Mouse (Mus musculus) midbrain, embryonic 13.5 days (tissue): Measurements from ENCODE around the gene Paics. TPM values are rescaled to one million over a fixed set of nuclear protein-coding genes. Genes with fewer than 3 reads are reported as not detected.
"Not testable (repeated sequence)": the region's sequence is repeated elsewhere in the genome, so short reads cannot be mapped to it uniquely, and the experiment has no call there.

Source experiments
- ATAC-seq: fragments of 200-750 bp; cut with Nextera tagmentation; 2 replicates; pipeline ENCODE4 v1.8.0; 2017; ENCODE audit warnings: mild to moderate bottlenecking, moderate TSS enrichment, moderate library complexity
- H3K27ac ChIP-seq: fragments of 300-500 bp; sonication (generic); 2 replicates; pipeline ENCODE4 v1.5.1; 2015; ENCODE audit warnings: inconsistent platforms, mild to moderate bottlenecking, moderate library complexity
- H3K27me3 ChIP-seq: fragments of 300-500 bp; sonication (generic); 2 replicates; pipeline ENCODE4 v1.6.1; 2015; ENCODE audit warnings: mild to moderate bottlenecking, inconsistent platforms
- H3K36me3 ChIP-seq: fragments of 300-500 bp; sonication (generic); 2 replicates; pipeline ENCODE4 v1.6.1; 2015; ENCODE audit warnings: mild to moderate bottlenecking, inconsistent platforms
- H3K4me1 ChIP-seq: fragments of 300-500 bp; sonication (generic); replicated peaks from 2 replicates; pipeline ENCODE4 v1.6.1; 2015; ENCODE audit warnings: inconsistent platforms
- H3K4me2 ChIP-seq: fragments of 300-500 bp; sonication (generic); replicated peaks from 2 replicates; pipeline ENCODE4 v1.6.1; 2015; ENCODE audit warnings: moderate library complexity, mild to moderate bottlenecking, inconsistent platforms
- H3K4me3 ChIP-seq: fragments of 300-500 bp; sonication (generic); replicated peaks from 2 replicates; pipeline ENCODE4 v1.5.1; 2015; ENCODE audit warnings: mild to moderate bottlenecking, inconsistent platforms
- H3K9ac ChIP-seq: fragments of 300-500 bp; sonication (generic); replicated peaks from 2 replicates; pipeline ENCODE4 v1.6.1; 2015; ENCODE audit warnings: mild to moderate bottlenecking, inconsistent platforms
- H3K9me3 ChIP-seq: fragments of 300-500 bp; sonication (generic); 2 replicates; pipeline ENCODE4 v1.6.1; 2016; ENCODE audit warnings: mild to moderate bottlenecking, inconsistent platforms
- whole genome bisulfite sequencing: fragments of 180-500 bp; shearing (Covaris S2); methylation state at CpG from one replicate; pipeline ENCODE4 v1.1.7; 2015; 5-methylcytosine and 5-hydroxymethylcytosine counted together
- polyA plus RNA-seq: library from polyadenylated mRNA; unstranded; fragments of >200 nt; fragmentation: Nextera tagmentation; extraction: Ambion mirVana; gene quantifications from 2 replicates; pipeline ENCODE4 v1.2.1, GENCODE M21; 2015

The Paics gene
- polyA plus RNA-seq, 1 experiment from 2014 or later: 204 TPM

GRCm38 (mm10) chr5:76954271-76954900 lies 3.3 kb downstream of the Paics start:
- no peak overlapping the region for H3K27ac ChIP-seq
- no peaks in the 10 kb centered on the region for H3K27me3 ChIP-seq
- H3K9ac ChIP-seq: no peak overlapping the region
- peaks cover 32% of the 10 kb centered on the region for H3K36me3 ChIP-seq
- peaks cover 32% of the 10 kb centered on the region for H3K4me1 ChIP-seq
- 0 out of 2 replicates have a peak overlapping the region, but pooled peaks have one; percentile 3 for H3K4me2 ChIP-seq
- no peak for ATAC-seq
- H3K9me3 ChIP-seq: no peaks in the 10 kb centered on the region
- WGBS: 89% methylated on average over 6 of the region's 6 CpGs
- no peak overlapping the region for H3K4me3 ChIP-seq

GRCm38 (mm10) chr5:76955474-76955873 lies 4.4 kb downstream of the Paics start:
- no peak overlapping the region for H3K4me3 ChIP-seq

GRCm38 (mm10) chr5:76957954-76958353 lies 6.8 kb downstream of the Paics start:
- 91% methylated on average over 1 of the region's 1 CpGs for WGBS
- ATAC-seq: no peak
- Histone ChIP-seq H3K4me3 (no peak overlapping the region), H3K9me3 (no peaks in the 10 kb centered on the region), H3K9ac (no peak overlapping the region), H3K4me1 (peaks cover 8% of the 10 kb centered on the region; the same call in 1 of the 2 replicates), H3K36me3 (peaks cover 62% of the 10 kb centered on the region), H3K27me3 (no peaks in the 10 kb centered on the region), H3K27ac (no peak overlapping the region; the same call in 1 of the 2 replicates), H3K4me2 (no peak overlapping the region)

More at GRCm38 (mm10) chr5:76955474-76955873, 4.4 kb downstream of the Paics start:
- no peak for ATAC-seq
- Histone ChIP-seq H3K27me3 (no peaks in the 10 kb centered on the region), H3K27ac (no peak overlapping the region), H3K9me3 (no peaks in the 10 kb centered on the region), H3K36me3 (peaks cover 40% of the 10 kb centered on the region), H3K9ac (no peak overlapping the region), H3K4me1 (peaks cover 21% of the 10 kb centered on the region), H3K4me2 (no peak overlapping the region)
- WGBS: 91% methylated on average over 4 of the region's 4 CpGs

DNA sequence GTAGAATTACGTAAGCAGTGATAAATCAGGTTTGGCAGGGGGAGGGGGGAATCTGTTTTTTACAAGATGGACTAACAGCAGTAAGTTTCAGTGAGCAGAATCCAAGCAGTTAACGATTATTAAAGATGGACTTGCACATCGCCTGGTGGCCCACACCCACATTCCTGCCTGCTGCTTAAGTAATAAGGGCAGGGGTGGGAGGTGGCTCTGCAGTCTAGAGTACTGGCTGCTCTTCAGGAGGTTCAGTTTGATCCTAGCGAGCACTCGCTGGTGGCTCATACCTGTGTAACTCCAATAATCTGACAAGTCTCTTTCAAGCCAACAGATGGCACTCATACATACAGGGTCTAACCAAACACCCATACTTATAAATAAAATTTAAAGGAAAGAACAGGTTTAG lies 8.5 kb downstream of the Paics start:
- Histone ChIP-seq H3K4me1 (0 out of 2 replicates have a peak, but pooled peaks cover 2% of the 10 kb centered on the region), H3K9ac (no peak overlapping the region), H3K4me2 (no peak overlapping the region), H3K4me3 (no peak overlapping the region), H3K27me3 (no peaks in the 10 kb centered on the region), H3K9me3 (no peaks in the 10 kb centered on the region), H3K36me3 (peaks cover 73% of the 10 kb centered on the region), H3K27ac (no peak overlapping the region)
- no peak for ATAC-seq
- 91% methylated on average over 5 of the region's 5 CpGs for WGBS

DNA sequence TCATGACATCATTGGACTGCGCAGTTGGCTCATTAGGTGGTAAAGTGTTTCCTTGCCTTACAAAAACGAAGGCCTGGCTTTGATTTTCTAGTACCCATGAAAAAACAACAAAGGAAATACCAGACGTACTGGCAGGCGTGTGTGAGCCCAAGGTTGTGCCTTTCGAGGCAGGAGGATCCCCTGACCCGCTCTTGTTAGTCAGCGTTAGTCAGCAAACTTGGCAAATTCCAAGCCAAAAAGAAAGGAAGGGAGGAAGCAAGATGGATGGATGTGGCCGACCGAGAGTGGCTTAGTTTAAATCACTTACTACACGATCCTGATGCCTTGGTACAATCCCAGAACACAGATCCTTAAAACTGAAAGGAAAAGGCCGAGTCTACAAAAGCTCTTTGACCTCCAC lies 11.4 kb downstream of the Paics start:
- H3K9ac ChIP-seq: no peak overlapping the region
- peaks cover 79% of the 10 kb centered on the region for H3K36me3 ChIP-seq
- H3K4me2 ChIP-seq: no peak overlapping the region

GRCm38 (mm10) chr5:76964651-76965050 lies 13.5 kb downstream of the Paics start:
- WGBS: 90% methylated on average over 3 of the region's 3 CpGs
- H3K9me3 ChIP-seq: no peaks in the 10 kb centered on the region
- H3K9ac ChIP-seq: no peak overlapping the region
- peaks cover 79% of the 10 kb centered on the region for H3K36me3 ChIP-seq
- H3K27me3 ChIP-seq: no peaks in the 10 kb centered on the region
- ATAC-seq: no peak
- no peak overlapping the region for H3K4me2 ChIP-seq
- no peak overlapping the region for H3K4me3 ChIP-seq
- no peaks in the 10 kb centered on the region for H3K4me1 ChIP-seq
- no peak overlapping the region for H3K27ac ChIP-seq

More for the DNA sequence above, 11.4 kb downstream of the Paics start:
- H3K4me3 ChIP-seq: no peak overlapping the region
- no peaks in the 10 kb centered on the region for H3K9me3 ChIP-seq
- H3K27me3 ChIP-seq: no peaks in the 10 kb centered on the region
- WGBS: 87% methylated on average over 11 of the region's 11 CpGs
- H3K4me1 ChIP-seq: no peaks in the 10 kb centered on the region
- no peak for ATAC-seq
- H3K27ac ChIP-seq: no peak overlapping the region

- H3K4me1 ChIP-seq: peaks cover 10% of the 10 kb centered on the region
- H3K9ac ChIP-seq: no peak overlapping the region
- 82% methylated on average over 5 of the region's 5 CpGs for WGBS
- H3K4me2 ChIP-seq: no peak overlapping the region
- no peak for ATAC-seq
- H3K27me3 ChIP-seq: no peaks in the 10 kb centered on the region
- H3K4me3 ChIP-seq: no peak overlapping the region
- H3K36me3 ChIP-seq: peaks cover 48% of the 10 kb centered on the region
- no peak overlapping the region for H3K27ac ChIP-seq
- H3K9me3 ChIP-seq: no peaks in the 10 kb centered on the region
Observed at GRCm38 (mm10) chr5:76969250-76969649, 18.1 kb downstream of the Paics start.

- peaks cover 36% of the 10 kb centered on the region for H3K36me3 ChIP-seq
- ATAC-seq, H3K4me2 ChIP-seq, H3K9ac ChIP-seq, H3K4me3 ChIP-seq, H3K9me3 ChIP-seq, H3K27me3 ChIP-seq, H3K27ac ChIP-seq: not testable (repeated sequence)
- WGBS: 91% methylated on average over 1 of the region's 1 CpGs
- peaks cover 19% of the 10 kb centered on the region for H3K4me1 ChIP-seq
Observed at GRCm38 (mm10) chr5:76971115-76971514, 20.0 kb downstream of the Paics start.

- H3K27me3 ChIP-seq: no peaks in the 10 kb centered on the region
- H3K36me3 ChIP-seq: peaks cover 26% of the 10 kb centered on the region
- peak overlapping the region; percentile 77 for H3K4me3 ChIP-seq
- peaks cover 23% of the 10 kb centered on the region for H3K4me1 ChIP-seq
- H3K4me2 ChIP-seq: peak overlapping the region; percentile 93
- ATAC-seq: no peak
- H3K27ac ChIP-seq: no peak overlapping the region
- WGBS: 72% methylated on average over 3 of the region's 3 CpGs
- no peaks in the 10 kb centered on the region for H3K9me3 ChIP-seq
- peak overlapping the region; percentile 76 for H3K9ac ChIP-seq
Observed at GRCm38 (mm10) chr5:76973488-76973887, 22.4 kb downstream of the Paics start.

DNA sequence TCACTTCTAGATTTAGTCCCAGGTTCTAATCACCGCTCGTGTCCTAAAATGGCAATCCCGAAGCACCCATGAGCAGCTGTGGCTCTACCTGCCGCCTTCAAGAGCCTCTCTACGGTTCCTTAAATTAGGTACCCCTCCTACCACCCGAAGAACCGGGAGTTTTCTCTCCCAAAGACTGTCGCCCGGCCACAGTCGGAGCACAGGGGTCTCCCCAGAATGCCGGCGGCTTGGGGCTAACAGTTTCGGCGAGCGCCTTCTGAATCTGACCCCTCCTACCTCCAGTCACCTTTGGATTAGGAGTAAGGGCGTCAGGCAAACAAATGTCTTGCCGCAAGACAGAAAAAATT lies 23.1 kb downstream of the Paics start:
- peak overlapping the region; percentile 77 for H3K4me3 ChIP-seq
- peak overlapping the region; percentile 93 for H3K4me2 ChIP-seq
- ATAC-seq: peak; percentile 65; the same call in 1 of the 2 replicates
- 4% methylated on average over 17 of the region's 17 CpGs for WGBS
- peaks cover 23% of the 10 kb centered on the region for H3K4me1 ChIP-seq
- H3K27me3 ChIP-seq: no peaks in the 10 kb centered on the region
- no peaks in the 10 kb centered on the region for H3K9me3 ChIP-seq
- peak overlapping the region; percentile 76 for H3K9ac ChIP-seq
- 0 out of 2 replicates have a peak overlapping the region, but pooled peaks have one; percentile 25 for H3K27ac ChIP-seq
- peaks cover 24% of the 10 kb centered on the region for H3K36me3 ChIP-seq

DNA sequence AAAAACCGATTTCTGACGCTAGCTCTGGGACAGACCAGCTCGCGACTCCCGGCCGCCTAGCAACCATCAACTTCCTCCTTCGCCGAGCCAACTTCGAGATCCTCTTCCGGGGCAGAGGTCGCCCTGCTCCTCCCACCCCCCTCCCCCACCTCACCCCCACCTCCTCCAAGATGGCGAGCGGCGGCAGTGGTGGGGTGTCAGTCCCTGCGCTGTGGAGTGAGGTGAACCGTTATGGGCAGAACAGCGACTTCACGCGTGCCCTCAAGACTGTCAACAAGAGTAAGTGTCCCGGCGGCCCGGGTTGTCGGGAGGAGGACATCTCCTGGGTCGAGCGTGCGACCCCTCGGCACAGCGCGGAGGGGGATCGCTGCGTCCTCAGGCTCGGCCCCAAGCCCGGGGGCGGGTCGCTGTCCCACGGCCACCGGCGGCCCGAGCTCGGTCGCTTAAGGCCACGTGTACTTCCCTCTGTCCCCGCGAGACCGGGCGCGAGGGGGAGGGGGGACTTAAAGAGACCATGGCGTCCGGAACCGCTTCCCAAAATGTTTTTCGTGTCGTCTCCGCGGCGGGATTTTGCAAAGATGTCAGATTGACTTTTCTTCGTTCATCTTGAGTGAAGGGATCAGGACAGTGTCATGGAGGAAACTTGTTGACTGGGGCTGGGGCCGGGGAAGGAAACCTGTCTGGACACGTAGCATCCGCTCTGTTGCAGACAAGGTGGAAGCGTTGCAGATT lies 23.6 kb downstream of the Paics start, which contains the start of gene Srp72:
Srp72 (plus strand) TSS at position 130 of the 732 bp plus-strand sequence.
- under 1% methylated on average over 60 of the region's 60 CpGs for WGBS

DNA sequence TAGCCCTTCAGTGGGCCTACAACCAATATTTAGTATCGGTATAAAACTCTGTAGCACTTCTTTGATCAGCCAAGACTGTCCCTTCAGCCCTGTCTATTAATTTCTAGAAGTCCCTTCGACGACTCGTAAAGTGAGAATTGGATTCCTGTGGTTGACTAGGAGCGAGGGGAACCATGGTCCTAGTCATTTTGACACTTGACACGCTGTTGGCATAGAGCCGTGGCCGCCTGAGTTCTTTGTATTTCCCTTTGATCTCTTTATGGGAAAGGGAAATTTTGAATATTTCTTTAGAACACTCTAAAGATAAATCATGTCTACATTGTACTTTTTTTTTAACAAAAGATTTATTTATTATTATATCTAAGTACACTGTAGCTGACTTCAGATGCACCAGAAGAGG lies 24.6 kb downstream of the Paics start:
- Histone ChIP-seq H3K27ac (no peak overlapping the region), H3K27me3 (no peaks in the 10 kb centered on the region), H3K4me1 (peaks cover 23% of the 10 kb centered on the region), H3K9ac (peak overlapping the region; percentile 87; the same call in 1 of the 2 replicates), H3K36me3 (peaks cover 22% of the 10 kb centered on the region), H3K4me3 (peak overlapping the region; percentile 77), H3K4me2 (peak overlapping the region; percentile 79), H3K9me3 (no peaks in the 10 kb centered on the region)
- WGBS: 90% methylated on average over 8 of the region's 8 CpGs
- ATAC-seq: no peak

More for the DNA sequence above, 23.6 kb downstream of the Paics start, which contains the start of gene Srp72:
- Histone ChIP-seq H3K9ac (peak within 1 kb of the TSS; percentile 87), H3K9me3 (no peaks in the 10 kb centered on the region), H3K36me3 (peaks cover 24% of the 10 kb centered on the region), H3K27ac (peak within 1 kb of the TSS; percentile 88), H3K4me3 (peak within 1 kb of the TSS; percentile 77), H3K4me1 (peaks cover 23% of the 10 kb centered on the region), H3K4me2 (peak within 1 kb of the TSS; percentile 93), H3K27me3 (no peaks in the 10 kb centered on the region)
- ATAC-seq: peak; percentile 96
